Mouse (Mus musculus): ENCODE measurements at regions not wholly inside any gene's neighbourhood (a gene's known extent, or its start where the extent isn't known, plus 50 kb on each side); places are given as distances from the start of the nearest gene placed in this dataset.

- DNase-seq (ENCODE audit: low spot score in 2 of 2), result no peak
Observed at GRCm38 (mm10) chr5:141137716-141138115, 103.6 kb upstream of the Sdk1 start.

- DNase-seq (ENCODE audit: low spot score in 2 of 2), result peak in 1 of 2 experiments; percentile 16
Observed at GRCm38 (mm10) chr5:141138771-141139360, 102.4 kb upstream of the Sdk1 start.

- no peak for DNase-seq (ENCODE audit: low spot score in 2 of 2)
Observed at GRCm38 (mm10) chr5:141139361-141139912, 101.9 kb upstream of the Sdk1 start.

GRCm38 (mm10) chr5:141160391-141160790, 80.9 kb upstream of the Sdk1 start:
- DNase-seq (ENCODE audit: low spot score in 2 of 2), result no peak

GRCm38 (mm10) chr5:141160956-141161355, 80.3 kb upstream of the Sdk1 start:
- DNase-seq (ENCODE audit: low spot score in 2 of 2), result no peak

GRCm38 (mm10) chr5:141182442-141182841, 58.8 kb upstream of the Sdk1 start:
- DNase-seq (ENCODE audit: low spot score in 2 of 2), result no peak

GRCm38 (mm10) chr5:141189033-141189432, 52.3 kb upstream of the Sdk1 start:
- no peak for DNase-seq (ENCODE audit: low spot score in 2 of 2)
